Mouse (Mus musculus) liver, embryonic 11.5 days (tissue): ENCODE measurements around the gene Strn3. TPM values are rescaled to one million over a fixed set of nuclear protein-coding genes. Genes with fewer than 3 reads are reported as not detected.

Experiments
- ATAC-seq: fragments of 200-750 bp; cut with Nextera tagmentation; replicated peaks from 2 replicates; pipeline ENCODE4 v1.8.0; 2017; ENCODE audit warnings: moderate number of reproducible peaks, mild to moderate bottlenecking, moderate TSS enrichment, moderate library complexity; ENCODE audit not compliant: low FRiP score
- DNase-seq: peaks from one replicate; pipeline ENCODE4 v3.0.0-alpha.2; 2017; ENCODE audit warnings: low spot score
- H3K27ac ChIP-seq: fragments of 300-500 bp; sonication (generic); 2 replicates; pipeline ENCODE4 v1.5.1; 2014; ENCODE audit warnings: mild to moderate bottlenecking, low read depth, low read length, control low read depth
- H3K27me3 ChIP-seq: fragments of 300-500 bp; sonication (generic); replicated peaks from 2 replicates; pipeline ENCODE4 v1.6.1; 2014; ENCODE audit warnings: low read length, mixed read lengths; ENCODE audit not compliant: control insufficient read depth, insufficient read depth
- H3K36me3 ChIP-seq: fragments of 300-500 bp; sonication (generic); 2 replicates; pipeline ENCODE4 v1.6.1; 2014; ENCODE audit warnings: mild to moderate bottlenecking, low read length, moderate library complexity, mixed read lengths; ENCODE audit not compliant: control insufficient read depth, insufficient read depth
- H3K4me1 ChIP-seq: fragments of 300-500 bp; sonication (generic); replicated peaks from 2 replicates; pipeline ENCODE4 v1.6.1; 2014; ENCODE audit warnings: low read length, mixed read lengths; ENCODE audit not compliant: control insufficient read depth, insufficient read depth
- H3K4me2 ChIP-seq: fragments of 300-500 bp; sonication (generic); 2 replicates; pipeline ENCODE4 v1.6.1; 2014; ENCODE audit warnings: mild to moderate bottlenecking, control low read depth, moderate library complexity
- H3K4me3 ChIP-seq: fragments of 300-500 bp; sonication (generic); 2 replicates; pipeline ENCODE4 v1.5.1; 2014; ENCODE audit warnings: low read depth, low read length, control low read depth
- H3K9ac ChIP-seq: fragments of 300-500 bp; sonication (generic); 2 replicates; pipeline ENCODE4 v1.6.1; 2014; ENCODE audit warnings: low read depth, low read length, control low read depth
- H3K9me3 ChIP-seq: fragments of 300-500 bp; sonication (generic); 2 replicates; pipeline ENCODE4 v1.6.1; 2016; ENCODE audit warnings: low read length, inconsistent platforms, mixed read lengths; ENCODE audit not compliant: control insufficient read depth
- WGBS: fragments of 180-500 bp; shearing (Covaris S2); extraction: QIAGEN DNeasy Blood & Tissue Kit; methylation state at CpG from one replicate; pipeline ENCODE4 v1.1.7; 2014; 5-methylcytosine and 5-hydroxymethylcytosine counted together
- polyA plus RNA-seq: library from polyadenylated mRNA; unstranded; fragments of >200 nt; fragmentation: Nextera tagmentation; extraction: Ambion mirVana; gene quantifications from 2 replicates; pipeline ENCODE4 v1.2.1, GENCODE M21; 2014

The Strn3 gene
- polyA plus RNA-seq, 1 experiment from 2014 or later, result 30.3 TPM

DNA sequence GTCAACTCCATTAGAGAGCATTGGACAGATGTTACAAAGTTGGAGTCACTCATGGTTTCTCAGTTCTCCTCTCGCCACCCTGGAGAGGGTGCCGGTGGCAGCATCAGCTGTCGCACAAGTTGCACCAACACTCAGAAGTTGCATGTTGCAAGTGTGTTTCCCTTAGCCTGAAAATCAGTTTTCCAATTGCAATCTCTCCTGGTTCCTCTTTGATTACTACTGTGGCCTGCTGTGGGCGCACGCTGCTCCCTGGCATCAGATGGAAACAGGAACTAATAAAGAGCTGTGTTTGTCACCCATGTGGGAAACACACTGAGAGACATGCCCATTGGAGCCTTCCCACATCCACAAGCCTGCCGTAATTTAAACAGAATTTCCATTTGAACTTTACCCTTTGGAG lies 26.9 kb upstream of the Strn3 start:
- no peak overlapping the region for H3K4me2 ChIP-seq
- no peak overlapping the region for H3K4me3 ChIP-seq
- no peak overlapping the region for H3K27ac ChIP-seq
- no peak overlapping the region for H3K9ac ChIP-seq
- H3K9me3 ChIP-seq, result no peaks in the 10 kb centered on the region
- no peaks in the 10 kb centered on the region for H3K27me3 ChIP-seq
- H3K4me1 ChIP-seq, result peaks cover 5% of the 10 kb centered on the region; the same call in 1 of the 2 replicates
- no peak for ATAC-seq
- no peak for DNase-seq
- WGBS, result 85% methylated on average over 6 of the region's 6 CpGs
- no peaks in the 10 kb centered on the region for H3K36me3 ChIP-seq

DNA sequence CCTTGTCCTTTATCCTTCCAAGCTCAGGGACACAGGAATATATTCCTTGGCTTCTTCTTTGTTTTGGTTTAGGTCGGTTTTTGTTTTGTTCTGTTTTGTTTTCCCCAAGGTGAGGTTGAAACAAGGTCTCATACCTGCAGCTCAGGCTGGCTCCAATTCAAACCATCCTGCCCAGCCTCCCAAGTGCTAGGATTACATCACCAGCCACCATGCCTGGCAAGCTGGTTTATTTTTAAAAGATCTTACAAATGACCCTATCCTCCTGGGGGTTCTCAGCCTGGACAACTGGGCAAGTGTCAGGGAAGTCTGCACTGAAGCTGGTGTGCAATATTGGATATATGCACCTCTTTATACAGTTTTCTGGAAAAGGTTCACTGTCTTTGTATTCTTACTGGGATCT lies 21.0 kb upstream of the Strn3 start:
- no peak overlapping the region for H3K27ac ChIP-seq
- H3K4me3 ChIP-seq, result no peak overlapping the region
- DNase-seq, result no peak
- no peaks in the 10 kb centered on the region for H3K27me3 ChIP-seq
- H3K36me3 ChIP-seq, result no peaks in the 10 kb centered on the region; the same call in 1 of the 2 replicates
- no peaks in the 10 kb centered on the region for H3K9me3 ChIP-seq
- WGBS, result 68% methylated on average over 1 of the region's 1 CpGs
- H3K4me1 ChIP-seq, result peaks cover 7% of the 10 kb centered on the region; the same call in 1 of the 2 replicates
- no peak overlapping the region for H3K4me2 ChIP-seq
- no peak overlapping the region for H3K9ac ChIP-seq
- ATAC-seq, result no peak

DNA sequence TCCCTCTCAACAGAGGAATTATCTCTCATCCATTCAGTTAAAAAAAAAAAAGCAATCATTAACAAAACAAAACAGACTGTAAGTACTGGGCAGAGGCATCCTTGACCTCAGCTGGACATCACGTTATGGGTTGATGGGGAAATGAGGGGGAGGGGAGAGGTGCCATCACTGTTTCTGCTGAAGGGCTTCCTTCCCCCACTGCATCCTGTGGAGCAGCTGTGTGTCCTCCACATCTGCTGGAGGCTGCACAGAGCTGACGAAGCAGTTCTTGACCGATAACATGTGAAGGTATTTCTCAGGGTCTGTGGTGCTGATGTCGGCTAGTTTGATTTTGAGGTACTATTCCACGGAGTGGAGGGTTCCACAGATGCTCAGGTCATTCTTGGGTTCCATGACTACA lies 18.5 kb upstream of the Strn3 start:
- DNase-seq, result no peak
- 41% methylated on average over 5 of the region's 5 CpGs for WGBS

DNA sequence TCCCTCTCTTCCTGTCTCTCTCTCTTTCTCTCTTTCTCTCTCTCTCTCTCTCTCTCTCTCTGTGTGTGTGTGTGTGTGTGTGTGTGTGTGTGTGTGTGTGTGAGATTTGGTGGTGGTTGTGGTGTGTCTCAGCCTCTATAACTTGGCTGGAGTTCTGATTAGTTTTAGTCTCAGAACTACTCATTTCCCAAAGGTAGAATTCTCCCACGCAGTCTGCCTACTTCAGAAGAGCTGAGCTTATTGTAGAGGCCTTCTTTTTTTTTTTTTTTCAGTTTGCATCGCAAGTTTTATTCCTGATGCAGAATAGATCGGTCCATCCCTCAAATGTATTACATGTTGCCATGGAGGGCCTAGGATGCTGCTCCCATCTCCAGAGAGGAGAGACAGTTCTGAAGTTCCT lies 18.0 kb upstream of the Strn3 start:
- no peaks in the 10 kb centered on the region for H3K27me3 ChIP-seq
- no peak overlapping the region for H3K9ac ChIP-seq
- peaks cover 7% of the 10 kb centered on the region; the same call in 1 of the 2 replicates for H3K4me1 ChIP-seq
- ATAC-seq (no peak), DNase-seq (no peak)
- no peak overlapping the region for H3K4me3 ChIP-seq
- H3K4me2 ChIP-seq, result no peak overlapping the region
- no peaks in the 10 kb centered on the region; the same call in 1 of the 2 replicates for H3K36me3 ChIP-seq
- WGBS, result 81% methylated on average over 3 of the region's 3 CpGs
- H3K9me3 ChIP-seq, result no peaks in the 10 kb centered on the region
- H3K27ac ChIP-seq, result no peak overlapping the region

More for the DNA sequence above, 18.5 kb upstream of the Strn3 start:
- no peak overlapping the region for H3K4me2 ChIP-seq
- H3K27ac ChIP-seq, result no peak overlapping the region
- H3K36me3 ChIP-seq, result no peaks in the 10 kb centered on the region; the same call in 1 of the 2 replicates
- H3K9ac ChIP-seq, result no peak overlapping the region
- no peak overlapping the region for H3K4me3 ChIP-seq
- H3K4me1 ChIP-seq, result peaks cover 7% of the 10 kb centered on the region; the same call in 1 of the 2 replicates
- no peaks in the 10 kb centered on the region for H3K9me3 ChIP-seq
- no peaks in the 10 kb centered on the region for H3K27me3 ChIP-seq
- no peak; the same call in 1 of the 2 replicates for ATAC-seq

DNA sequence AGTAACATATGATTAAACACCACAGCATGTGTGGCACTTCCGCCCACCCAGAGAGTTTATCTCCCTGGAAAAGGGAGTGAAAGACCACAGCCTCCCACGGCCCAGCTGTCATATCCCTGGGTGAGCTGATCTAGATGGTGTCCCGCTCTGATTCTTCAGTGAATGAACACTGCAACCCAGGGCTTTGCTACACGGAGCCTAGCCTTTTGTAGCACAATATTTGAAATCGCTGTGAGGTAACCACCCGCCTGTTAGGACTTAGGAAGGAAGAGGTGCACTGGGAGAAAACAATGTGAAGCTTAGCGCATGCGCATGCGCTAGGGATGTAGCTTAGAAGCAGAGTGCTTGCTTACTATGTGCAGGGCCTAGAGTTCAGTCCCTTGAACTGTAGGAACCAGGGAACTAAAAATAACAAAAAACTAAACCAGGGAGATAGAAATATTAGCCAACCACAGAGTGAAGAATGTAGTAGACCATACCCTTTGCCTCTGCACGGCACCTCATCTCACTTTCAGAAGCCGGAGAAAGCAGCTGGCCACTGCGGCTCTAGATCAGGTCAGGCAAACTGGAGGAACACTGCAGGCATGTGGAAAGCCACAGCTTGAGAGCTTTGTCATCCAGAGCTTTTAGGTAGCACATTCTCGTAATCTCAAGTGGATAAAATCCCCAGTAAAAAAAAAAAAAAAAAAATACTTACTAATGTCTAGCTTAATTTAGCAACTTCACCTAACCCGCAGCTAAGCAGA lies 17.4 kb upstream of the Strn3 start:
- 70% methylated on average over 14 of the region's 14 CpGs for WGBS
- H3K36me3 ChIP-seq, result no peaks in the 10 kb centered on the region; the same call in 1 of the 2 replicates
- H3K9ac ChIP-seq, result no peak overlapping the region
- H3K4me1 ChIP-seq, result peaks cover 7% of the 10 kb centered on the region; the same call in 1 of the 2 replicates
- H3K4me2 ChIP-seq, result no peak overlapping the region
- no peaks in the 10 kb centered on the region for H3K27me3 ChIP-seq
- DNase-seq (no peak), ATAC-seq (no peak)
- H3K27ac ChIP-seq, result no peak overlapping the region
- H3K4me3 ChIP-seq, result no peak overlapping the region
- no peaks in the 10 kb centered on the region for H3K9me3 ChIP-seq

DNA sequence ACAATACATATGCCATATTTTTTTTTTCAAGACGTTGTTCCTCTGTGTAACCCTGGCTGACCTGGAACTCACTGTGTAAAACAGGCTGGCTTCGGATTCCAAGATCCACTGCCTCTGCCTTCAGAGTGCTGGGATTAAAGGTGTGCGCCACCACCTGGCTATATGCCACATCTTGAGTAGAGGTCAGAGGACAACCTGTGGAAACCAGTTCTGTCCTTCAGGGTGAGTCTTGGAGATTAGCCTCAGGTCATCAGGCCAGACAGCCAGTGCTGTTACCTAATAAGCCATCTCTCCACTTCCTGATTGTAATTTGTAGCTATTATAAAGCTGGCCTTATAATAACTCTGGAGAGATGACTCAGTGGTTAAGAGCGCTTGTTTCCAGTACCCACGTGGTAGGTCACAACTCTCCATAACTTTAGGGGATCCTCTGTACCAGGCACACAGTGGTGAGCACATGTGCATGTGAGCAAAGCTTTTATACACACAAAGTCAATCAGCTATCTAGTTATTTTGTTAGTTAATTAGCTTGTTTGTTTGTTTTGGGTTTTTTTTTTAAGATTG lies 15.1 kb upstream of the Strn3 start:
- Histone ChIP-seq H3K4me3 (no peak overlapping the region), H3K4me2 (no peak overlapping the region), H3K36me3 (no peaks in the 10 kb centered on the region), H3K4me1 (peaks cover 10% of the 10 kb centered on the region; the same call in 1 of the 2 replicates), H3K9ac (no peak overlapping the region), H3K9me3 (peaks cover 3% of the 10 kb centered on the region; the same call in 1 of the 2 replicates), H3K27ac (no peak overlapping the region), H3K27me3 (no peaks in the 10 kb centered on the region)
- WGBS, result 86% methylated on average over 5 of the region's 5 CpGs
- DNase-seq (no peak), ATAC-seq (no peak)

DNA sequence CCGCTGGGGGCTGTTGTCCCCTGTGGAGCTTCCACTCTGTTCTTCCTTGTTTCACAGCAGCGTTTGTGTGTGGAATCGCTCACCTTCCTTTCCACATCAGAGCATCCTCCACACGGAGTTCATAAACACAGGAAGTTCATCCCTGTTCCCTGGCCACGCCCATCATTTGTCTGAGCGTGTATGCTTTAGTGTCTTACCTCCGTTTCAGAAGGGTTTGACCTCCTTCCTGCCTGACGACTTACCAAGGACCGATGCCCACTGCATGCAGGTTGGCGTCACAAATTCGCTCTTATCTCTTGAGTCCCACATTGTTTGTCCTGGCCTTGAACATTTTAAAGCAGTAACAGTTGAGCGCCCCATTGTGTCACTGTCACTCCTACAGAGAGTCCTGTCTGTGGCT lies 14.1 kb upstream of the Strn3 start:
- Histone ChIP-seq H3K27me3 (no peaks in the 10 kb centered on the region), H3K9ac (no peak overlapping the region), H3K4me1 (peaks cover 10% of the 10 kb centered on the region; the same call in 1 of the 2 replicates), H3K4me3 (no peak overlapping the region), H3K36me3 (no peaks in the 10 kb centered on the region), H3K4me2 (no peak overlapping the region), H3K9me3 (peaks cover 3% of the 10 kb centered on the region; the same call in 1 of the 2 replicates), H3K27ac (no peak overlapping the region)
- WGBS, result 62% methylated on average over 12 of the region's 12 CpGs
- ATAC-seq, result no peak
- DNase-seq, result no peak

DNA sequence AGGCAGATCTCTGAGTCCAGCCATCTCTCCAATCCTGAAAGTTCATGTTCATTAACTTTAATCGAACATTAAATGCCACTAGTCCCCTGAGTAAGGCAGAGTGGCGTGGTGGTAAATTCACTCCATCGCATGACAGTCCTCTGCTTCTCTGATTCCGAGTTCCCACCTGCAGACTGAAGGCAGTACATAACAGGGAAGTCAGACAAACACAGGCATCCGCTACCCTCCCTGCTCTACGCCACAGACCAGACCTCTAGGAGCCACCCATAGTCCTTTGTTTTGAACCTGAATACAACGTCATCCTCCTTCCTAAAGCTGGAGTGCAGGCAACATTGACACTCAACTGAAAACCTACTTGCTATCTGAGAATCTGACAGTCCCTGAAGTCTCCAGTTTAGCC lies 12.9 kb upstream of the Strn3 start:
- Histone ChIP-seq H3K4me2 (no peak overlapping the region), H3K27me3 (no peaks in the 10 kb centered on the region), H3K4me1 (peaks cover 12% of the 10 kb centered on the region), H3K27ac (no peak overlapping the region), H3K9me3 (peaks cover 3% of the 10 kb centered on the region; the same call in 1 of the 2 replicates), H3K4me3 (no peak overlapping the region), H3K9ac (no peak overlapping the region), H3K36me3 (no peaks in the 10 kb centered on the region)
- WGBS, result 71% methylated on average over 7 of the region's 7 CpGs
- ATAC-seq (no peak), DNase-seq (no peak)
